Comparison of ENCODE assay signal across 16 mouse cellular contexts in the genomic region with DNA sequence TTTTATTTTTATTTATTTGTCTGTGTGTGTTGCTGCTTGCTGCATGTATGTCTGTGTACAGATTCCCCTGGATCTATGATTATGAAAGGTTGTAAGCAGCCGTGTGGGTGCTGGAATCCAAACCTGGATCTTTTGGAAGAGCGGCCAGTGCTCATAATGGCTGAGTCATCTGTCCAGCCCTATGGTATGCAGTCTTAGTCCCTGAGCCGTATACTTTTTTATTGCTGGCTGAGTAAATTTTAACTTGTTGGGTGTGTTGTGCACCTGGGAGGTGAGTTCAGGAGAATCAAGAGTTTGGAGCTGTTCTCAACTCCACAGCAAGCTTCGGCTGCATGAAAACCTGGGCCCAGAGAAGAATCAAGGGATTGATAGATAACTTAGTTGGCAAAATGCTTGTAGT. TPM values are rescaled to one million over a fixed set of nuclear protein-coding genes. Genes with fewer than 3 reads are reported as not detected.
"Had no signal": no experiment of that assay in that cellular context is flagged by ENCODE, and none has a peak within 500 bp of the region (broad histone marks: within the 10 kb centered on the region; RNA-seq: fewer than 3 reads in every experiment).

No protein-coding gene starts in this region.

- ATAC-seq: midbrain, embryonic 13.5 days; midbrain, embryonic 15.5 days had no signal

- H3K9me3 ChIP-seq: midbrain, embryonic 10.5 days; midbrain, embryonic 13.5 days; midbrain, embryonic 15.5 days; neural tube, embryonic 13.5 days; neural tube, embryonic 15.5 days had no signal

- H3K4me2 ChIP-seq: lung, embryonic 14.5 days; midbrain, embryonic 13.5 days; midbrain, embryonic 15.5 days; neural tube, embryonic 13.5 days; neural tube, embryonic 15.5 days had no signal

- H3K4me1 ChIP-seq: midbrain, embryonic 10.5 days; midbrain, embryonic 13.5 days; midbrain, embryonic 15.5 days; neural tube, embryonic 13.5 days; neural tube, embryonic 15.5 days had no signal

- H3K27ac ChIP-seq: midbrain, embryonic 10.5 days; midbrain, embryonic 13.5 days; midbrain, embryonic 15.5 days; neural tube, embryonic 13.5 days; neural tube, embryonic 15.5 days had no signal

- H3K4me3 ChIP-seq: midbrain, embryonic 10.5 days; midbrain, embryonic 13.5 days; midbrain, embryonic 15.5 days; myocyte; neural tube, embryonic 13.5 days; neural tube, embryonic 15.5 days had no signal

- H3K9ac ChIP-seq: lung, embryonic 14.5 days; midbrain, embryonic 13.5 days; midbrain, embryonic 15.5 days; neural tube, embryonic 13.5 days; neural tube, embryonic 15.5 days had no signal

- DNase-seq: lung, adult 18-20 months; lung, embryonic 14.5 days; lung, postnatal 10 days; lung, postnatal 4 days; right cerebral cortex, postnatal 14 days; spleen, adult 18-20 months; thymus, adult 18-20 months; thymus, postnatal 14 days; thymus, postnatal 36 days had no signal

- H3K27me3 ChIP-seq: midbrain, embryonic 13.5 days; midbrain, embryonic 15.5 days; neural tube, embryonic 13.5 days; neural tube, embryonic 15.5 days had no signal

RNA-seq across cellular contexts. Expression of a gene that starts 40.7 kb away (rescaled TPM):
- total RNA-seq: megakaryocyte, adult 5-6 weeks had no signal
